Mouse (Mus musculus): ENCODE results near the gene Tnks2. TPM values are rescaled to one million over a fixed set of nuclear protein-coding genes. Genes with fewer than 3 reads are reported as not detected.

Gene Tnks2
- polyA plus RNA-seq (2014; fragmentation: Nextera tagmentation; extraction: Ambion mirVana), result 64.6 and 73.8 TPM in 2 replicates

DNA sequence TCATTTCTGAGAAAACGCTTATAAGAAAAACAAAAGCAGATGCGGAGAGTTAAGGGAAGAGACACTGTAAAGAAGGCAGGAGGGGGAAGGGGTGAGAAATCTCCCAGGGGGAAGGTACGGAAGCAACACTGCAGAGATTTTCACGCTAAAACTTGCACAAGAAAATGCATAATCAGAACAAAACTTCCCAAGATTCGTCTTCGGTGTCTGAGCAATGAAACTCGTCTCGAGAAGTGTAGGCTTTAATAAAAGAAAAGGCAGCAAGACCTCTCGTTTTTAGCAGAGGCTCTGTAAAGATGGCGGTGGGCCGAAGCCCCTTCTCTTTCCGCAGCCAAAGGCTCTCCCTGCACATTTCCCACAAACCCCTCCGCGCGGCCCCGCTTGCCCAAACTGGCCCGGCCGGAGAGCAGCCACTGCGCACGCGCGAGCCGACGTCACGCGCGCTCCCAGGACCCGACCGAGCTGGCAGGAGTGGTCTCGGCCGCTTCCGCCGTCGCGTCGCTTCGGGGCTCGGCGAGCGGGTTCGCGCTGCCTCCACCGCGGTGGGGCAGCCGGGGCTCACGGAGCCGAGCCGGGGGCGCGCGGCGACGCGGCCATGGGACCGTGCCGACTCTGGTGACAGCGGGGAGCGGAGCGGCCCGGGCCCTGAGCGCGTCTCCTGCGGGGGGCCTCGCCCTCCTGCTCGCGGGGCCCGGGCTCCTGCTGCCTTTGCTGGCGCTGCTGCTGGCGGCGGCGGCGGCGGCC is at the start of gene Tnks2:
TSS of gene Tnks2 (plus strand) at position 445 of the 744 bp plus-strand sequence.
- H3K36me3 ChIP-seq (ENCODE audit: control insufficient read depth, insufficient read depth, low read length), result 0 out of 2 replicates have a peak, but pooled peaks cover 7% of the 10 kb centered on the region
- H3K27me3 ChIP-seq (replicated peaks; ENCODE audit: control insufficient read depth, insufficient read depth, low read length), result no peaks in the 10 kb centered on the region
- ATAC-seq (replicated peaks; ENCODE audit: low FRiP score, low TSS enrichment, low read depth) (peak; percentile 95), DNase-seq (ENCODE audit: low spot score) (peak; percentile 98)
- peak within 1 kb of the TSS; percentile 97 for H3K9ac ChIP-seq (ENCODE audit: low read length)
- H3K4me3 ChIP-seq (ENCODE audit: low read depth, low read length), result peak within 1 kb of the TSS; percentile 98
- no peaks in the 10 kb centered on the region for H3K9me3 ChIP-seq (ENCODE audit: control insufficient read depth, low read length)
- H3K27ac ChIP-seq (ENCODE audit: low read depth), result peak within 1 kb of the TSS; percentile 92
- peak within 1 kb of the TSS; percentile 66 for H3K4me2 ChIP-seq (ENCODE audit: low read length)
- peaks cover 16% of the 10 kb centered on the region for H3K4me1 ChIP-seq (replicated peaks; ENCODE audit: control insufficient read depth, insufficient read depth, low read length)
- under 1% methylated on average over 62 of the region's 73 CpGs for WGBS

- ATAC-seq (replicated peaks; ENCODE audit: low FRiP score, low TSS enrichment, low read depth), result 0 out of 2 replicates have a peak, but pooled peaks have one; percentile 53
- 52% methylated on average over 17 of the region's 17 CpGs for WGBS
These were observed 43.9 kb upstream of the Tnks2 start for GRCm38 (mm10) chr19:36789873-36790733.

GRCm38 (mm10) chr19:36792589-36792988 is 41.4 kb upstream of the Tnks2 start:
- Histone ChIP-seq H3K9ac (ENCODE audit: low read length) (no peak overlapping the region), H3K9me3 (ENCODE audit: control insufficient read depth, low read length) (no peaks in the 10 kb centered on the region), H3K27ac (ENCODE audit: low read depth) (no peak overlapping the region), H3K4me3 (ENCODE audit: low read depth, low read length) (no peak overlapping the region), H3K27me3 (replicated peaks; ENCODE audit: control insufficient read depth, insufficient read depth, low read length) (no peaks in the 10 kb centered on the region), H3K36me3 (ENCODE audit: control insufficient read depth, insufficient read depth, low read length) (no peaks in the 10 kb centered on the region), H3K4me1 (replicated peaks; ENCODE audit: control insufficient read depth, insufficient read depth, low read length) (peaks cover 13% of the 10 kb centered on the region), H3K4me2 (ENCODE audit: low read length) (no peak overlapping the region)
- DNase-seq (ENCODE audit: low spot score) (no peak), ATAC-seq (replicated peaks; ENCODE audit: low FRiP score, low TSS enrichment, low read depth) (peak; percentile 65; the same call in 1 of the 2 replicates)
- 78% methylated on average over 8 of the region's 8 CpGs for WGBS

More at GRCm38 (mm10) chr19:36789873-36790733, 43.9 kb upstream of the Tnks2 start:
- H3K36me3 ChIP-seq (ENCODE audit: control insufficient read depth, insufficient read depth, low read length), result no peaks in the 10 kb centered on the region
- peak overlapping the region; percentile 47 for H3K27ac ChIP-seq (ENCODE audit: low read depth)
- H3K4me1 ChIP-seq (replicated peaks; ENCODE audit: control insufficient read depth, insufficient read depth, low read length), result peaks cover 8% of the 10 kb centered on the region
- DNase-seq (ENCODE audit: low spot score), result peak; percentile 57
- H3K9me3 ChIP-seq (ENCODE audit: control insufficient read depth, low read length), result no peaks in the 10 kb centered on the region
- no peak overlapping the region for H3K9ac ChIP-seq (ENCODE audit: low read length)
- no peak overlapping the region for H3K4me2 ChIP-seq (ENCODE audit: low read length)
- no peaks in the 10 kb centered on the region for H3K27me3 ChIP-seq (replicated peaks; ENCODE audit: control insufficient read depth, insufficient read depth, low read length)
- H3K4me3 ChIP-seq (ENCODE audit: low read depth, low read length), result no peak overlapping the region

GRCm38 (mm10) chr19:36793450-36793849 is 40.6 kb upstream of the Tnks2 start:
- Histone ChIP-seq H3K4me1 (replicated peaks; ENCODE audit: control insufficient read depth, insufficient read depth, low read length) (peaks cover 13% of the 10 kb centered on the region), H3K4me2 (ENCODE audit: low read length) (no peak overlapping the region), H3K9ac (ENCODE audit: low read length) (no peak overlapping the region), H3K4me3 (ENCODE audit: low read depth, low read length) (no peak overlapping the region), H3K27ac (ENCODE audit: low read depth) (no peak overlapping the region), H3K36me3 (ENCODE audit: control insufficient read depth, insufficient read depth, low read length) (no peaks in the 10 kb centered on the region), H3K9me3 (ENCODE audit: control insufficient read depth, low read length) (no peaks in the 10 kb centered on the region), H3K27me3 (replicated peaks; ENCODE audit: control insufficient read depth, insufficient read depth, low read length) (no peaks in the 10 kb centered on the region)
- ATAC-seq (replicated peaks; ENCODE audit: low FRiP score, low TSS enrichment, low read depth) (no peak), DNase-seq (ENCODE audit: low spot score) (no peak)
- WGBS, result 67% methylated on average over 1 of the region's 1 CpGs

DNA sequence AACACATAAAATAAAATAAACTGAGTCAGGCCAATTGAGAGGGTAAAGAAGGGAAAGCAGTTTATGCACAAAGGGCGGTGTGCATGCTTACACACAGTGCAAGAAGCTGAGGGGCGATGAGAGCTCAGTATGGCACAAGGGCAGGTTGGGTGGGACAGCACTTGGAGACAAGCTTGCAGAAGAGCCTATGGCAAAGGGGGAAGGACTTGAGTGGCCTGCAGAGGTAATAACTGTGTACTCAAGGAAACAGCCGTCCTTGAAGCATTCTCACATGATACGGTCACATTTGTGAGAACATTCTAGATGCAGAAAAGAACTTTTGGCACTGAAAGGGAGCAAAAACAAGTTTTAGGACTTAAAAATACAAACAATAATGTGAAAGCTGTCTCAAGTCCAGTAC is 40.0 kb upstream of the Tnks2 start:
- peaks cover 13% of the 10 kb centered on the region for H3K4me1 ChIP-seq (replicated peaks; ENCODE audit: control insufficient read depth, insufficient read depth, low read length)
- H3K4me3 ChIP-seq (ENCODE audit: low read depth, low read length), result no peak overlapping the region
- H3K27me3 ChIP-seq (replicated peaks; ENCODE audit: control insufficient read depth, insufficient read depth, low read length), result no peaks in the 10 kb centered on the region
- H3K9ac ChIP-seq (ENCODE audit: low read length), result no peak overlapping the region
- 84% methylated on average over 4 of the region's 4 CpGs for WGBS
- H3K4me2 ChIP-seq (ENCODE audit: low read length), result no peak overlapping the region
- H3K36me3 ChIP-seq (ENCODE audit: control insufficient read depth, insufficient read depth, low read length), result no peaks in the 10 kb centered on the region
- DNase-seq (ENCODE audit: low spot score), result no peak
- H3K9me3 ChIP-seq (ENCODE audit: control insufficient read depth, low read length), result no peaks in the 10 kb centered on the region
- ATAC-seq (replicated peaks; ENCODE audit: low FRiP score, low TSS enrichment, low read depth), result no peak
- no peak overlapping the region for H3K27ac ChIP-seq (ENCODE audit: low read depth)

GRCm38 (mm10) chr19:36795277-36795676 is 38.8 kb upstream of the Tnks2 start:
- H3K4me3 ChIP-seq (ENCODE audit: low read depth, low read length), result no peak overlapping the region
- no peak for ATAC-seq (replicated peaks; ENCODE audit: low FRiP score, low TSS enrichment, low read depth)
- no peak for DNase-seq (ENCODE audit: low spot score)
- no peaks in the 10 kb centered on the region for H3K27me3 ChIP-seq (replicated peaks; ENCODE audit: control insufficient read depth, insufficient read depth, low read length)
- WGBS, result 42% methylated on average over 3 of the region's 3 CpGs
- H3K36me3 ChIP-seq (ENCODE audit: control insufficient read depth, insufficient read depth, low read length), result no peaks in the 10 kb centered on the region
- no peak overlapping the region for H3K4me2 ChIP-seq (ENCODE audit: low read length)
- no peaks in the 10 kb centered on the region for H3K9me3 ChIP-seq (ENCODE audit: control insufficient read depth, low read length)
- H3K27ac ChIP-seq (ENCODE audit: low read depth), result no peak overlapping the region
- no peak overlapping the region for H3K9ac ChIP-seq (ENCODE audit: low read length)
- peaks cover 9% of the 10 kb centered on the region for H3K4me1 ChIP-seq (replicated peaks; ENCODE audit: control insufficient read depth, insufficient read depth, low read length)

GRCm38 (mm10) chr19:36796931-36797330 is 37.1 kb upstream of the Tnks2 start:
- 58% methylated on average over 9 of the region's 9 CpGs for WGBS
- Histone ChIP-seq H3K4me1 (replicated peaks; ENCODE audit: control insufficient read depth, insufficient read depth, low read length) (peaks cover 5% of the 10 kb centered on the region; the same call in 1 of the 2 replicates), H3K27me3 (replicated peaks; ENCODE audit: control insufficient read depth, insufficient read depth, low read length) (no peaks in the 10 kb centered on the region), H3K4me2 (ENCODE audit: low read length) (no peak overlapping the region), H3K27ac (ENCODE audit: low read depth) (no peak overlapping the region), H3K4me3 (ENCODE audit: low read depth, low read length) (no peak overlapping the region), H3K36me3 (ENCODE audit: control insufficient read depth, insufficient read depth, low read length) (no peaks in the 10 kb centered on the region), H3K9ac (ENCODE audit: low read length) (no peak overlapping the region), H3K9me3 (ENCODE audit: control insufficient read depth, low read length) (no peaks in the 10 kb centered on the region)
- ATAC-seq (replicated peaks; ENCODE audit: low FRiP score, low TSS enrichment, low read depth) (peak; percentile 53; the same call in 1 of the 2 replicates), DNase-seq (ENCODE audit: low spot score) (no peak)

DNA sequence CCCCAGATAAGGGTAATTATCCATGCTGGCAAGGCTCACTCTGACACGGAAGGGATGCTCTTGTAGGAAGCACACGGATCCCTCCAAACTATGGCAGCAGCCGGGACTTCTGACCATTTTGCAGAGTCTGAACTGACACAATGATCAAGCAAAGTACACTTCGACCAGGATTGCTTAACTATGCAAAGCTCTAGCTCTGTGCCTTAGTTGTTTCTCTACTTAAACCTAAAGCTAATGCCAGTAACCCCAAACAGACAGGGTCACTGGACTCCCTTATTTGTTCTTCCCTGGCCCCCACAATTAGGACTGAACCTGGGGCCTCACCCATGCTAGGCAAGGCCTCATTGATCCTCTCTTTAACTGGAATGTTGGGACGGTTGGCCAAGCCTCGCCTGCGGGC is 33.7 kb upstream of the Tnks2 start:
- Histone ChIP-seq H3K27me3 (replicated peaks; ENCODE audit: control insufficient read depth, insufficient read depth, low read length) (no peaks in the 10 kb centered on the region), H3K4me3 (ENCODE audit: low read depth, low read length) (no peak overlapping the region), H3K36me3 (ENCODE audit: control insufficient read depth, insufficient read depth, low read length) (no peaks in the 10 kb centered on the region), H3K9me3 (ENCODE audit: control insufficient read depth, low read length) (no peaks in the 10 kb centered on the region), H3K4me2 (ENCODE audit: low read length) (no peak overlapping the region), H3K27ac (ENCODE audit: low read depth) (no peak overlapping the region), H3K4me1 (replicated peaks; ENCODE audit: control insufficient read depth, insufficient read depth, low read length) (0 out of 2 replicates have a peak, but pooled peaks cover 5% of the 10 kb centered on the region), H3K9ac (ENCODE audit: low read length) (no peak overlapping the region)
- ATAC-seq (replicated peaks; ENCODE audit: low FRiP score, low TSS enrichment, low read depth), result no peak
- 74% methylated on average over 7 of the region's 7 CpGs for WGBS
- DNase-seq (ENCODE audit: low spot score), result no peak
